Mouse (Mus musculus) 416B (cell line): ENCODE data around the gene Elmo1.

Experiments used
- DNase-seq: peaks from one replicate; pipeline ENCODE4 v3.0.0; 2011; ENCODE audit warnings: low read depth

Elmo1 gene

GRCm38 (mm10) chr13:20320232-20320631 lies 229.8 kb downstream of the Elmo1 start:
- DNase-seq: no peak

- DNase-seq: no peak
Observed at GRCm38 (mm10) chr13:20323478-20323877, 233.1 kb downstream of the Elmo1 start.

DNA sequence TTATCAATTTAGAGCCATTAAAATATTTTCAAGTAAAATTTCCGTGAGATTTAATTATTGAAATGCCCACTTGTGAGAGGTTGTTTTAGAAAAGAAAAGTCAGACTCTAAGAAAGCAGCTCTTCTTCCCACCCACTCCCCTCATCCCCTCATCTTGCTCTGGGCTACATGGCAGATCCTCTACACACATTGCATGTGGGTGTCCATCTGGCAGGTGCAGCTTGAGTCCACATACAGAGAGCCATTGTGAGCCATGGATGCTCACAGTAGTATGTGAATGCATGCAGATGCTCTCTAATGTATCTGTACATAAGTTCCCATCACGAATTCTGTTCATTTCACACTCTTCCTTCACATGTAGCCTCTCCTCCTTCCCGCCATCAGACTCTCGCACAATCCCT lies 236.7 kb downstream of the Elmo1 start:
- DNase-seq: no peak

DNA sequence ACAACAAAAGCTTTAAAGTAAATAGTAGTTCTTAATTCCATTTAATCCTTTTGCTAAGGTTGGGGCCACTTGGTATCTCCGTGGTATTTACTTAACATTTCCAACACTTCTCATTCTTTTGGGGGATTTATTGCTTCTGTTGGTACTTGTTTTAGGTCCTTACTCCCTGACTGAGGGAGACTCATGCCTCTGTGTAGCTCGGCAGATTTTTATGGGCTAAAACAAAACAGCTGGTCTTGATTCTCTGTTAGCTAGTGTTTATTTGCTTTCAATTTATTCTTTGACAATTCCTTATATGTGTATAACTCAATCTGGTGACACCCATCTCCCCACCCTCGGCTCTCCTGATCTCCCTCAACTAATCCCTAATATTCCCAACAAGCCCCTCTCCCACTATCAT lies 237.6 kb downstream of the Elmo1 start:
- no peak for DNase-seq

DNA sequence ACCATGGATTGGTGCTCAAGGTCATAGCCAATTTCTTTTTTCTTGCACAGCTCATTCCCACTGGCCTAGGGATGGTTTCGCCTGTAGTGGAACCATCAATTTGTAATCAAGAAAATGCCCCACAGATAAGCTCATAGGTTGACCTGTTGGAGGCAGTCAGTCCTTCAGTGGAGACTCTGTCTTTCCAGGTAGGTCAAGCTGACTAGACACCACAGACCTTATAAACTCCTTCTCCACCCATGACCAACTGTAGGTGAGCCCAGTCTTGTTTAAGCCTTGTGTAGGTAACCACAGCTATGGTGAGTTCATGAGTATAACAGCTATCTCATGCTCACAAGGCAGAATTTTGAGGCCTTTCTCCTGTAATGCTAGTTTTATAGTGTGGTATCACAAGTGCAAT lies 238.3 kb downstream of the Elmo1 start:
- no peak for DNase-seq

- no peak for DNase-seq
Observed at GRCm38 (mm10) chr13:20330954-20331353, 240.6 kb downstream of the Elmo1 start.

GRCm38 (mm10) chr13:20335051-20335888 lies 244.9 kb downstream of the Elmo1 start:
- no peak for DNase-seq

DNA sequence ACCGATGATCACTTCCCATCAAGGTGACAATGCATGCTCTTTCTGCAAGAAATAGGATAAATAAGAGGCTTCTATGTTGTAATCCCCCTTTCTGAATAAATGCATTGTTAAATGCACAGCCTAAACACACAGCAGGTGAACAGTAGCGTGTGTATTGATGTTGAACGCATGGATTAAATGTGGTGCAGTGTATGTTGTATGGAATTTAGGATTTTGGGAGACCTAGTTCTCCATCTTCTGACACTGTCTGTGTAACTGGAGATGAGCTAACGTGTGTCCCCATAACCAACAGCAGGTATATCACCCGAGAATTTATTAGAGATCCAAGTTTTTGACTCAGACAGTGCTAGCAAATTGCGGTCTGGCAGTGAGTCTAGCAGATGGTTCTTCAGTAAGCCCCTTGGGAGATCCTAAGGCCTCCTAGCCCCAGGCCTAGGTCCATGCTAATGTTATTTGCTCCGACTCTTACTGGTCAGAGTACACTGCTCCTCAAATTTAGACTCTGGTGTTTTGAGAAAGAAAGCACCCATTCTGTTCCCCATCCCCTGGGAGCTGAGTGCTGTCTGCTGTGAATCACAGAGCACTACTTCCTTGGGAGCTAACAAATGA lies 245.6 kb downstream of the Elmo1 start:
- no peak for DNase-seq

DNA sequence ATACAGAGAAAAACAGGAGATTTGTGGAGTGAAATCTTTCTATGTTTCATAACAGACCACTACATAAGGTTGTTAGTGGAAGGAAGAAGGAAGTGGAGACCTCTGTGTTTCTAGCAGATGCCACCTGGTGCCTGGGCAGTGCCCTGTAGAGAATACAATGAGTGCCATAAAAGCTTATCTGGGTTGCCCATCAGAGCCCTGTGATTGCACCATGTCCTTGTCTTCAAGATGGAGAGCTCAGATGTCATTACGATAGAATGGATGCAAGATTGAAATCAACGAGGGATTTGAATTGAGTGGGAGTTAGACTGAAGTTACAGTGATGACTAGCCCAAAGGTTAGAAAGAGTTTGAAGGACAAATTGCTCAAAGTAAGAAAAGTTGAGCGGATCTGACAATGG lies 252.5 kb downstream of the Elmo1 start:
- DNase-seq: peak; percentile 66

- DNase-seq: peak; percentile 41
Observed at GRCm38 (mm10) chr13:20349754-20350153, 259.4 kb downstream of the Elmo1 start.

DNA sequence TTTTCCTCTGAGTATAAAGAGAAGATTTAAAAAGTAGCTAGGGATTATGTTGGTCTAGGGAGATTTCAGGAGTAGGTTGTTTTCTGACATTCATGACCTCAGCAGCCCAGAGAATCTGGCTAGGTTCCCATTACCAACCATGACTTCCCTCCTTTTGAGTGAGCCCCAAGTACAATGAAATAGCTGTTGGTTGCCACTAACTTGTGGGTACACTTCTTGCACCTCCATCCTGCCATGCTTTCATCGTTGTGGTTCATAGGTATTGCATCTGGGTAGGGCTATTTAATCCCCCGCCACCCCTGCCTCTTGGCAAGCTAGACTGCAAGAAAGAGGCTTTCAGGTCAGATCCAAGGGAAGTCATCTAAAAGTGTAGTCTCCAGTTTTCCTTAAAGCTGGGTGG lies 262.2 kb downstream of the Elmo1 start:
- peak; percentile 48 for DNase-seq

- no peak for DNase-seq
Observed at GRCm38 (mm10) chr13:20353862-20354603, 263.6 kb downstream of the Elmo1 start.

DNA sequence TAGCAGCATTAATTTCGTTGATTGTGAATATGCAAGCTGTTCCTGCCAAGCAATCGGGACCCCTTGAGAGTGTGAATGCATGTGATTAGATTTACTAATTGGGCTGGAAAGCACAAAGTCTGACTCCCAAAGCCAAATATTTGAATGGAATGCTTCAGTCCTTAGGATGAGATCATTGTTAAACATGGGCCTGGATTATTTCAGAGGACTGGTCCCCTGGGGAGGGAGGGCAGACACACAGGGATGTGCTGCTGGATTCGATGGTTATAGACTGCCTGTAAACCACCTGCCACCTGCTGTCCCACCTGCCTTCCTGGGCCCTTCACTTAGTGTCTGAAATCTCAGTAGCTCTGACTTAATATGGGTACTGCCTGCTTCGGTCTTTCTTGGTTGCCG lies 264.2 kb downstream of the Elmo1 start:
- DNase-seq: no peak

DNA sequence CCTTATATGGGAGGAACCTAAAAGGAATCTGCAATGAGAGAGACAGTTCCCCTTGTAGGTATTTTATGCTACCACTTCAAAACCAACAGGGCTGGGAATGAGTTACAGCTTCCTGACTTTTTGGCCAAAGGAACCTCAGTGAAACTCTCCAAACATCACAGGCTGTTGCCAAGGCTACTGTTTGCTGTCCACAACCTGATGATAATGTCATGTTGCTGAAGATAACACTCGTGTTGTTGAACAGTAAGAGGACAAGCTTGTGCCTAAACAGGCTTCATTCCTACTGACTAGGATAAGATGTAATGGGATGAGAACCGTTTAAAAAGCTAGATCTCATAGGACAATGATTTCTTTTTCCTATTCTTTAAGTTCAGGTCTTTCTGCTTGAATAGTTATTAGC lies 272.1 kb downstream of the Elmo1 start:
- DNase-seq: no peak

DNA sequence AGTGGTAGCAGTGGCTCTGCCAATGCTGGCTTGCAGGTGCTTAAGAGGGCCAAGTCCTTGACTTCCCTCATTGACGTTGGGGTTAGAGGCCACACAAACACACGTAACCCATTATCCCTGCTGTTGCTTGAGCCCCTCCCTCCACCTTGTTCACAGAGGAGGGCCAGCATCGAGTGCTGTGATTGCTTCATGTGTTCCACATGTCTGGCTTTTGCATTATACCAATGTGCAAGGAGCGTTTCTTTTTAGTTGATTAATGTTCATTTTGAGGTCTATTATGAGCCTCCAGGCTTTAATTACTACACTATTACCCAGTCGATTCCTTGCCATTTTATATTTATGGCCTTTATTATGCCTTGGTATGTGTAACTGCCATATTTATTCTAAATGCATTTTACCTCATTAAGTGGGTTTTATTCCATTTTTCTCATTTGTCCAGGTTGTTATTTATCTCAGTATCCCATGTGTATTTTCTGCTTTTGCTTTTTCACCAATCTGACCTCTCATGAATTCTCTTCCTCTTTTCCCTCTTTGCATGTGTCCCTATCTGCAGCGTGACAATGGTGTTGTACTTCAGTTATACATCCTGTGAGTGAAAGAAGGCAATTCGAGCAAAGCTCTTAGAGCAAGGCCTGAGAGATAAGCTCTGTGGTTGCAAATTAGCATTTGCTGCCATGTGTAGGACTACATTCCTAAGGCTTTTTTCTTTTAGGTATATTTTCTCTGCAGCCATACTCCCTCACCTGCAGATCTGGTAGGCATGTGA lies 275.6 kb downstream of the Elmo1 start:
- no peak for DNase-seq

GRCm38 (mm10) chr13:20370036-20370802 lies 279.8 kb downstream of the Elmo1 start:
- no peak for DNase-seq

DNA sequence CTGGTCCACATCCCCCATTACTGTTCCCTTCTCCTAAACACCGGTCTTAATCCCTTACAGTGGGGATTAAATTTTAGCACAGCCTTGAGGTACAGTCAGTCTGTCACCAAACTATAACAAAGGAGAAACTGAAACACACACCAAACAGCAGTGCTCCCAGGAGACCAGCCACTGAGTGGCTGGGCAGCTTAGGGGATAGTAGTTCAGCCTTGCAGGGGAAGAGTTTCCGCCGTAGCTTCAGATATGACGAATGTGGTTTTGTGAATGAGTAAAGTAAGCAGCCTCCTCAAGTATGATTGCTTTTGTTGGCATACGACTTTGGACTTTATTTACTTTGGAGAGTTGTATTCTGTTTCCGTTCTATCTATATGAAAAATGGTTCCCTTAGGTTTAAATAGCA lies 281.1 kb downstream of the Elmo1 start:
- DNase-seq: no peak

DNA sequence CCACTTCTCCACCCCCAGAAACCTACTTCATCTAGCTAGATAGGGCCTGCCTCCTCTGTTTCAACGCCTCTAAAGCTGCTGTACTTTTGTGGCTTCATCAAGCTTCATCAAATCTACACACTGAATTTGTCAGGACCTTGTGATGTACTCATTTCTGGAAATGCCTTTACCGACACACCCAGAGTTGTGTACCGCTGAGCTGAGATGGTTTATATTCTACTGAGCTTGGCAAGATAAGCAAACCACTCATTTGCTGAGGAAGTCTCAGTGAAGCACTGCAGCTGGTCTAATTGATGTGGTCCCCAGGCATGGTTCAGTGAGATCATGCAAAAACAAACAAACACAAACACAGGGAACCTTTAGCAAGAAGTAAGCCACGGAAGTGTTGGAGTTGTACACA lies 281.9 kb downstream of the Elmo1 start:
- DNase-seq: no peak

- DNase-seq: no peak
Observed at GRCm38 (mm10) chr13:20378869-20379268, 288.5 kb downstream of the Elmo1 start.

DNA sequence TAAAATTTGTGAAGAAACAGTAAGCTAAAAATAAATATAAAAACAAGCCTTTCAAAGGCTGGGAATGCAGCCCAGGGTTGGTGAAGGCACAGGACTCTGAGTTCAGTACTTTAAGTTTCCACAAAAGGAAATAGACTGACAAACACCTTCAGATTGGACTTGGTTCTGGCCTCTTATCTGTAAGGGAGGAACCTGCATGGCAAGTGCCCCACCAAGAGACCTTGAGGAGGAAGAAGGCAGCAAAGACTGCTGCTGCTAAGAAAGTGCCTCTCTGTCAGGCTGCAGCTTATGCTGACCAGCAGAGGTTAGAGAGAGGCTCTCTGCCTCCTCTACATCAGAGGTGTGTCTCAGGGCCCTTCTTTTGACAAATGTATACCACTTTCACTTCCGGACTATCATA lies 293.5 kb downstream of the Elmo1 start:
- peak; percentile 13 for DNase-seq

DNA sequence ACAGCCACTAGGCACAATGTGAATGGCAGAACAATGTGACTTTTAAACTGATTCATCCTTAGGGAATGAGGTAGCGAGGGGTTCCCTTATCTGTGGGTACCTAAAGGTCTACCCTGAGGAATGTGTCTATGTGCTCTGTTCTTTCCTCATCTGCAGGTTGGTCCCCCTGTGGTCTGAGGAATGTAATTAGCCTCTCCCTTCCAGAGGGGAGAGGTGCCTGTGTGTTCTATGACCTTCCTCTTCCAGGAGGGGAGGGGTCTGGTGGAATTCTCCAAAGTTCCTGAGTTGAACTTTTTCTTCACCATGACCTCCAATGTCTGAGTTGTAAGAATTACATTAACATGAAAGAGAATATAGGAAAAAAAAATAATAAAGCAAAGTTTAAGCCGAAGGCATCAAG lies 294.4 kb downstream of the Elmo1 start:
- DNase-seq: no peak

- DNase-seq: no peak
Observed at GRCm38 (mm10) chr13:20385423-20385822, 295.0 kb downstream of the Elmo1 start.
